Mouse (Mus musculus) stomach, embryonic 16.5 days (tissue): ENCODE results near the gene Elmod3. TPM values are rescaled to one million over a fixed set of nuclear protein-coding genes. Genes with fewer than 3 reads are reported as not detected.

Source experiments
- polyA plus RNA-seq: library from polyadenylated mRNA; unstranded; fragments of >200 nt; fragmentation: Nextera tagmentation; extraction: Ambion mirVana; gene quantifications from 2 replicates; pipeline ENCODE4 v1.2.1, GENCODE M21; 2015

The Elmod3 gene
- polyA plus RNA-seq, 1 experiment from 2014 or later: 19.6 TPM

Other genes with a start within 250 kb of the Elmod3 start
- 16.6 and 18.5 TPM in 2 replicates for gene Tmem150a, start 243.0 kb downstream of the Elmod3 start, polyA plus RNA-seq
- 139 and 143 TPM in 2 replicates for gene Rnf181, start 231.5 kb downstream of the Elmod3 start, polyA plus RNA-seq
- 25.2 and 30.4 TPM in 2 replicates for gene Vamp5, start 217.9 kb downstream of the Elmod3 start, polyA plus RNA-seq
- 244 and 269 TPM in 2 replicates for gene Vamp8, start 207.7 kb downstream of the Elmod3 start, polyA plus RNA-seq
- gene Ggcx, start 184.1 kb downstream of the Elmod3 start, polyA plus RNA-seq: 34.7 and 35.3 TPM in 2 replicates
- 298 and 309 TPM in 2 replicates for gene Mat2a, start 158.9 kb downstream of the Elmod3 start, polyA plus RNA-seq
- gene Sh2d6, start 76.7 kb downstream of the Elmod3 start, polyA plus RNA-seq: 0.21 and 0.24 TPM in 2 replicates
- 142 and 180 TPM in 2 replicates for gene Capg, start 54.0 kb downstream of the Elmod3 start, polyA plus RNA-seq
- gene Retsat, start 62 bp upstream of the Elmod3 start, polyA plus RNA-seq: 29.6 and 32.7 TPM in 2 replicates
- gene Tgoln1, start 18.6 kb upstream of the Elmod3 start, polyA plus RNA-seq: 43.5 and 46.0 TPM in 2 replicates
- 20.6 and 21.1 TPM in 2 replicates for gene Tcf7l1, start 190.8 kb upstream of the Elmod3 start, polyA plus RNA-seq